Mouse (Mus musculus) intestine, postnatal 0 days (tissue): ENCODE data around the gene Alg3. TPM values are rescaled to one million over a fixed set of nuclear protein-coding genes. Genes with fewer than 3 reads are reported as not detected.

Source experiments
- ATAC-seq: fragments of 200-750 bp; cut with Nextera tagmentation; 2 replicates; pipeline ENCODE4 v1.8.0; 2017; ENCODE audit warnings: mild to moderate bottlenecking, moderate TSS enrichment, moderate library complexity
- H3K27ac ChIP-seq: fragments of 300-500 bp; sonication (generic); 2 replicates; pipeline ENCODE4 v1.5.1; 2014; ENCODE audit warnings: mild to moderate bottlenecking, low read depth, low read length, moderate library complexity
- H3K27me3 ChIP-seq: fragments of 300-500 bp; sonication (generic); replicated peaks from 2 replicates; pipeline ENCODE4 v1.6.1; 2014; ENCODE audit warnings: low read length, mixed read lengths; ENCODE audit not compliant: control insufficient read depth, insufficient read depth
- H3K36me3 ChIP-seq: fragments of 300-500 bp; sonication (generic); 2 replicates; pipeline ENCODE4 v1.6.1; 2014; ENCODE audit warnings: mild to moderate bottlenecking, moderate library complexity; ENCODE audit not compliant: control insufficient read depth, insufficient read depth
- H3K4me1 ChIP-seq: fragments of 300-500 bp; sonication (generic); replicated peaks from 2 replicates; pipeline ENCODE4 v1.6.1; 2014; ENCODE audit warnings: antibody characterized with exemption, low read length, mixed read lengths; ENCODE audit not compliant: control insufficient read depth, insufficient read depth
- H3K4me2 ChIP-seq: fragments of 300-500 bp; sonication (generic); replicated peaks from 2 replicates; pipeline ENCODE4 v1.6.1; 2014; ENCODE audit warnings: low read depth, mild to moderate bottlenecking, moderate library complexity
- H3K4me3 ChIP-seq: fragments of 300-500 bp; sonication (generic); 2 replicates; pipeline ENCODE4 v1.5.1; 2014; ENCODE audit warnings: low read depth, low read length
- H3K9ac ChIP-seq: fragments of 300-500 bp; sonication (generic); 2 replicates; pipeline ENCODE4 v1.6.1; 2014; ENCODE audit warnings: mild to moderate bottlenecking, low read depth, low read length
- H3K9me3 ChIP-seq: fragments of 300-500 bp; sonication (generic); 2 replicates; pipeline ENCODE4 v1.6.1; 2016; ENCODE audit warnings: mixed run types; ENCODE audit not compliant: control insufficient read depth
- CTCF ChIP-seq: sonication (generic); IDR thresholded peaks from 2 replicates; pipeline ENCODE4 v1.5.1; 2016; ENCODE audit warnings: low read depth, mild to moderate bottlenecking, control low read depth, antibody characterized with exemption, moderate library complexity
- WGBS: fragments of 180-500 bp; shearing (Covaris S2); extraction: QIAGEN DNeasy Blood & Tissue Kit; methylation state at CpG from one replicate; pipeline ENCODE4 v1.1.7; 2014; 5-methylcytosine and 5-hydroxymethylcytosine counted together
- microRNA counts: library from miRNA; unstranded; fragments of <30 nt; microRNA quantifications from one replicate; lab custom pipeline; 2016
- microRNA-seq: library from miRNA; unstranded; fragments of <30 nt; microRNA quantifications from one replicate; pipeline ENCODE4, GENCODE M21; 2016
- polyA plus RNA-seq: library from polyadenylated mRNA; unstranded; fragments of >200 nt; fragmentation: Nextera tagmentation; extraction: Ambion mirVana; gene quantifications from 2 replicates; pipeline ENCODE4 v1.2.1, GENCODE M21; 2015

The Alg3 gene
- polyA plus RNA-seq, 1 experiment from 2014 or later = 27.8 TPM

DNA sequence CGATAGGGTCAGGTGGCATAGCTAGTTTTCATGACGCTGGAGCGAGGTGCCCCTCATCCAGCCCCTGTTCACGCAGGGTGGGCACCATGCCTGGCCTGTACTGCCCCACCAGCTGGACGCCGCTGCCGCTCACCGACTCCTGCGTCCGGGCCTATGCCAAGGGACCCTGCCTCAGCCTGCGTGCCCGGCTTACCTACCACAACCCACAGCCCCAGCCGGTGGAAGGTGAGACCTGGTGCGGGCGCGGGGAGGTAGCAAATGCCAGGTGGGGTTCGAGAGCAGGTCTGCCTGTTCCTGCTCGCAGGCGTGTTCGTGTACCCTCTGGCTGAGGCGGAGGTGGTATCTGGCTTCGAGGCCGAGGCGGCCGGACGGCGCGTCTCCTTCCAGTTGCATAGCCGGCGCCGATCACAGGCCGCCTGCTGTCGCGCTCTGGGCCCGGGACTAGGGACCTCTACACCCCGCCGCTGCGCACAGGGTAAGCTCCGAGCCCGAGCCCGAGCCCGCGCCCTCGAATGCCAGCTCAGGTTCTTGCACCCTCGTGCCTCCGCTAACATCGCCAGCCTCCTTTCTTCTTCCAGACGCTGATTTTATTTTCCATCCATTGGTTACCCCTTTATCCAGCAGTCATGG, 20.3 kb downstream of the Alg3 start:
- Histone ChIP-seq H3K27me3 (peaks cover 35% of the 10 kb centered on the region), H3K9ac (no peak overlapping the region), H3K4me1 (0 out of 2 replicates have a peak, but pooled peaks cover 10% of the 10 kb centered on the region), H3K36me3 (no peaks in the 10 kb centered on the region; the same call in 1 of the 2 replicates), H3K4me2 (peak overlapping the region; percentile 80; the same call in 1 of the 2 replicates), H3K9me3 (no peaks in the 10 kb centered on the region), H3K4me3 (peak overlapping the region; percentile 42), H3K27ac (no peak overlapping the region)
- WGBS = 13% methylated on average over 48 of the region's 48 CpGs
- TF ChIP-seq CTCF = no peak
- no peak for ATAC-seq

DNA sequence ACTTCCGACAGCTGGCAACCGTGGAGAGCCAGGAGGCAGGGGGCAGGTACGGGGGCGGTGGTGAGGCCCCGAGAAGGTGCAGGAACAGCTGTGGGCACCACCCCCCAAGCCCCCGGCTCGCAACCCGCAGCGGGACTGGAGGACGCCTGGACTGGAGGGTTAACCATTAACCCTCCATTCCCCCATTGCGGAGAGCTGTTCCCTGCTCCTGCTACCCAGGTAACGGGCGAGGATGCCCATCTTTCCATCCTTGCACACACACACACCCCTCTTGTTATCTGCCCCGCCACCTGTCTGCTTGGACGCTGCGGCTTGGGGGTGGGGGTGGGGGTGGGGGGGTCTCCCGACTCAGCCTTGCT, 20.9 kb downstream of the Alg3 start:
- Histone ChIP-seq H3K4me3 (peak overlapping the region; percentile 42), H3K9me3 (no peaks in the 10 kb centered on the region), H3K4me2 (peak overlapping the region; percentile 80), H3K27ac (no peak overlapping the region), H3K9ac (no peak overlapping the region), H3K36me3 (no peaks in the 10 kb centered on the region; the same call in 1 of the 2 replicates), H3K4me1 (0 out of 2 replicates have a peak, but pooled peaks cover 10% of the 10 kb centered on the region), H3K27me3 (peaks cover 35% of the 10 kb centered on the region)
- ATAC-seq = no peak
- WGBS = 1% methylated on average over 17 of the region's 17 CpGs
- no peak for TF ChIP-seq CTCF

DNA sequence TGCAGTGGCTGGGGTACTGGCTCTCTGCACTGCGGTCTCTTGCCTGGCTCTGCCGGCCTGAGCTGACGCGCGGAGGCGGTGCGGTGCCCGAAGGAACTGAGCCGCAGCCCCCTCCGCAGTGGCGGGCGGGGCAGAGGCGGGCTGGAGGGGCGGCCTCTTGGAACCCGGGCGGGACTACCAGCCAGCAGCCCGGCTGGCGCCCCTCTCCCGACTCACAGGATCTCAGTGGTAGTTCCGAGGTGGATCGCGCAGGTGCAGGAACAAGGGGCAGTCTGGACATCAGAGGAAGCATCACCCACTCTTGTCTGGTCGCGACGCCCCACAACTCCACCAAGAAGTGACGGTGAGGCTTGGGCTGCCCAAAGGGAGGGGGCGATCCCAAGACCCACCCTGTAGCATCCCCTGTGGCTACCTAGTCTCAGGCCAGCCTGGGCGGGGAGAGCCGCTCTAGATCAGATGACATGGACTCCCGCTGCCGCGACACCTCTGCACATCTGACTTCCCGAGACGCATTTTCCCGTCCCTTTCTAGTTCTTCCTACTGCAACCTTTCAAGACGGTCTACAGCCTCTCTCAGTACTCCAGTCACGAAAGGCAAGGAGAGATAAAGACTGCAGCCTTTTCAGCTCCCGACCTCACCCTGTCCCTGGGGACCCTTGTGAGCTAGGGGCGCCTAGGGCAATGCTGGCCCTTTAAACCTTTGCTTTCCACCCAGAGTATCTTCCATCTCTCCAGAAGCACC, 21.4 kb downstream of the Alg3 start:
- H3K9ac ChIP-seq = no peak overlapping the region
- peak overlapping the region; percentile 42 for H3K4me3 ChIP-seq
- ATAC-seq = peak; percentile 35
- no peaks in the 10 kb centered on the region; the same call in 1 of the 2 replicates for H3K36me3 ChIP-seq
- under 1% methylated on average over 38 of the region's 39 CpGs for WGBS
- H3K4me2 ChIP-seq = peak overlapping the region; percentile 80
- H3K27ac ChIP-seq = no peak overlapping the region
- no peaks in the 10 kb centered on the region for H3K9me3 ChIP-seq
- 0 out of 2 replicates have a peak, but pooled peaks cover 10% of the 10 kb centered on the region for H3K4me1 ChIP-seq
- no peak for TF ChIP-seq CTCF
- peaks cover 35% of the 10 kb centered on the region for H3K27me3 ChIP-seq

DNA sequence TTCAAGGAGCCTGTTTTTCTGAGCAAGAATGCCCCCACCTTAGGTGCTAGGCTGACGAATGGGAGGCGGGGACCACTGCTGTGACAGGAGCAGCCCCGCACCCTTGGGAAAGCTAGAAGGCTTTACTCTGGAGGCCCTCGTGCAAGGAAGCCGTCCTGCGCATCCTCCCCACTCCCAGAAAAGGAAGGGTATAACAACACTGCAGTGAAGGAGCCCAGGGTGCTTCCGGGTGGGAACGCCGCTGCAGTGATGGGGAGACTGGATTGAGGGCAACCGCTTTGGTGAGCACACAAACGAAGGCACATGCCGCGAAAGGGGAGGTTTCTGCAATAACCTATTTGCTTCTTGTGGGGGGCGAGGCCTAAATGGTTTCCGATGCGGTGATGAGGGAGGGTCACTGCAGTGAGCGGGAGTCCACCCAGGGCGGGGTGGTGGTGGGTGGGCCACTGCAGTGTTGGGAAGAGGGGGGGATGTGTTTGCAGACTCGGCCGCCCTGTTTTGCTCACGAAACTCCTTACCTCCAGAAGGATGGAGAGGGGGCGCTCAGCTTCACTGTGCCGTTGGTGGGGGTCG, 22.1 kb downstream of the Alg3 start, which contains the start of gene Vwa5b2:
Gene Vwa5b2 (plus strand): TSS at position 106 of the 573 bp plus-strand sequence.
- TF ChIP-seq CTCF = no peak
- Histone ChIP-seq H3K27me3 (peaks cover 35% of the 10 kb centered on the region), H3K4me3 (peak within 1 kb of the TSS; percentile 42), H3K4me2 (peak within 1 kb of the TSS; percentile 80), H3K9ac (0 out of 2 replicates have a peak within 1 kb of the TSS, but pooled peaks have one; percentile 13), H3K27ac (no peak within 1 kb of the TSS), H3K36me3 (no peaks in the 10 kb centered on the region; the same call in 1 of the 2 replicates), H3K4me1 (0 out of 2 replicates have a peak, but pooled peaks cover 10% of the 10 kb centered on the region), H3K9me3 (no peaks in the 10 kb centered on the region)
- WGBS = under 1% methylated on average over 24 of the region's 24 CpGs
- peak; percentile 17; the same call in 1 of the 2 replicates for ATAC-seq

DNA sequence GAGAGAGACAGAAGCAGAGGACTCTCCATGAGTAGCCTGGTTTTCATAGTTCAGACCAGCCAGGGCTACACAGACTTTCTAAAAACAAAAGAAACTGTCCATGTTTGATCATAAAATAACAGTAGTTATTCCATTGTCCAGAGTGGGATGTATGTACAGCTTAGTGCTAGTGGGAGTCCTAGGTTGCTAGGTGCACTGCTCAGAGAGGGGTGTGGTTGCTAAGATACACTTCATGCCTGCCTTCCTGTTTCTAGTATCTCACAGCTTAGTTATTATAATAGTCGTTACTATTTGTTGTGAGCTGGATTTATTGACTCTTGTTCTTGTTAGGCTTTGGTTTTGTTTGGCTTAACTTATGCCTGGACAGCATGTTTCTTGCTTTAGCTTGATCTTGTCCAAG, 46.5 kb downstream of the Alg3 start:
- ATAC-seq = no peak
- H3K4me2 ChIP-seq = no peak overlapping the region
- H3K27ac ChIP-seq = no peak overlapping the region
- H3K36me3 ChIP-seq = peaks cover 13% of the 10 kb centered on the region
- no peaks in the 10 kb centered on the region for H3K27me3 ChIP-seq
- H3K9me3 ChIP-seq = no peaks in the 10 kb centered on the region
- whole genome bisulfite sequencing = 13% methylated on average over 1 of the region's 1 CpGs
- no peaks in the 10 kb centered on the region for H3K4me1 ChIP-seq
- TF ChIP-seq CTCF = no peak
- no peak overlapping the region for H3K9ac ChIP-seq
- no peak overlapping the region for H3K4me3 ChIP-seq

DNA sequence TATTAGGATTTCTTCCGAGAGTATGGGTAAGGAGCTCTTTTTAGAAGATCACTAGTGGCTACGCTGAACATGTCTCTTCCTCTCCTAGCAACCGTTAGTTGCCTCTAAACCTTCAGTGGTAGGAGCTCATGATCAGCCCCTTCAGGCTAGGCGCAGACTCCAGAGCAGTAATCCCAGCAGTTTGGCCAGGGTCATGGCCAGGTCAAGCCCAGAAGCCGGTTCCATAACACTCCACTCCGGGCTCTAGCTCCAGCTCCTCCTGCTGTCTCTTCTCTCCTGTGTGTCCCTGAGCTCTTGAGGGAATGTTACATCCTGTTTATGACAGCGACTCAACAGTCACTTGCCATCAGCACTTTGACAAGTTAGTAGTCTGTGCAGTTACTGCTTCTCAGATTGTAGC, 54.2 kb downstream of the Alg3 start:
- no peaks in the 10 kb centered on the region for H3K27me3 ChIP-seq
- H3K27ac ChIP-seq = no peak overlapping the region
- no peaks in the 10 kb centered on the region for H3K9me3 ChIP-seq
- H3K9ac ChIP-seq = no peak overlapping the region
- H3K36me3 ChIP-seq = peaks cover 69% of the 10 kb centered on the region
- no peak for TF ChIP-seq CTCF
- no peaks in the 10 kb centered on the region for H3K4me1 ChIP-seq
- H3K4me3 ChIP-seq = no peak overlapping the region
- no peak overlapping the region for H3K4me2 ChIP-seq
- ATAC-seq = peak; percentile 28; the same call in 1 of the 2 replicates
- 51% methylated on average over 7 of the region's 7 CpGs for WGBS

MicroRNAs encoded within 50 kb of the gene (microRNA counts, 519-probe panel; counts per million panel counts)
- microRNA mmu-miR-1224 (lab: Ali Mortazavi, UCI) = 3,349 counts per million, percentile 39 among the panel's probes with 10 or more counts

Small RNAs within 50 kb of the gene (microRNA-seq; reads per million reads assigned to microRNA genes)
- gene Mir1224 = 4.6 reads per million, percentile 11 among the genes with 10 or more reads in this experiment

Other genes with a start within 250 kb of the Alg3 start
- gene Abcc5, start 185.3 kb downstream of the Alg3 start, polyA plus RNA-seq = 11.5 and 13.7 TPM in 2 replicates
- 37.2 and 37.8 TPM in 2 replicates for gene Eif2b5, start 112.9 kb downstream of the Alg3 start, polyA plus RNA-seq
- gene Dvl3, start 94.8 kb downstream of the Alg3 start, polyA plus RNA-seq = 11.5 and 13.7 TPM in 2 replicates
- 411 and 423 TPM in 2 replicates for gene Ap2m1, start 76.3 kb downstream of the Alg3 start, polyA plus RNA-seq
- gene Abcf3, start 63.2 kb downstream of the Alg3 start, polyA plus RNA-seq = 47.0 and 64.3 TPM in 2 replicates
- 1.7 and 2.0 TPM in 2 replicates for gene Vwa5b2, start 22.3 kb downstream of the Alg3 start, polyA plus RNA-seq
- gene Eef1akmt4, start 142 bp downstream of the Alg3 start, polyA plus RNA-seq = 17.8 and 18.0 TPM in 2 replicates
- 0.09 TPM in 1 of 2 replicates, not detected in the other for gene Gm49333, start 125 bp downstream of the Alg3 start, polyA plus RNA-seq
- gene Camk2n2, start 9.6 kb upstream of the Alg3 start, polyA plus RNA-seq = 1.0 and 2.0 TPM in 2 replicates
- 0.17 and 0.22 TPM in 2 replicates for gene Ece2, start 18.1 kb upstream of the Alg3 start, polyA plus RNA-seq
- gene Psmd2, start 39.9 kb upstream of the Alg3 start, polyA plus RNA-seq = 136 and 137 TPM in 2 replicates
- gene Eif4g1, start 56.6 kb upstream of the Alg3 start, polyA plus RNA-seq = 97.8 and 106 TPM in 2 replicates
- 4.7 and 5.0 TPM in 2 replicates for gene Fam131a, start 81.5 kb upstream of the Alg3 start, polyA plus RNA-seq
- gene Polr2h, start 105.9 kb upstream of the Alg3 start, polyA plus RNA-seq = 52.9 and 54.2 TPM in 2 replicates
- 5.4 and 6.1 TPM in 2 replicates for gene Clcn2, start 106.0 kb upstream of the Alg3 start, polyA plus RNA-seq
- gene Chrd, start 121.4 kb upstream of the Alg3 start, polyA plus RNA-seq = 2.3 TPM in 2 replicates
- gene Thpo, start 122.8 kb upstream of the Alg3 start, polyA plus RNA-seq = 2.4 and 2.7 TPM in 2 replicates